Mouse (Mus musculus) limb, embryonic 11.5 days (tissue): ENCODE measurements at regions not wholly inside any gene's neighbourhood (a gene's known extent, or its start where the extent isn't known, plus 50 kb on each side); places are given as distances from the start of the nearest gene placed in this dataset.
A peak's percentile ranks its signal among the peaks of the same experiment; 100 is the strongest.

Experiments
- ATAC-seq: fragments of 200-750 bp; cut with Nextera tagmentation; 2 replicates; pipeline ENCODE4 v1.8.0; 2017; ENCODE audit warnings: low read depth; ENCODE audit not compliant: insufficient number of reproducible peaks, low FRiP score, low TSS enrichment
- DNase-seq: peaks from one replicate; pipeline ENCODE4 v3.0.0-alpha.2; 2015; ENCODE audit warnings: low spot score
- H3K27ac ChIP-seq: fragments of 300-500 bp; sonication (generic); replicated peaks from 2 replicates; pipeline ENCODE4 v1.5.1; 2014; ENCODE audit warnings: low read depth, mild to moderate bottlenecking, low read length
- H3K27me3 ChIP-seq: fragments of 300-500 bp; sonication (generic); 2 replicates; pipeline ENCODE4 v1.6.1; 2014; ENCODE audit warnings: mild to moderate bottlenecking, low read length, mixed read lengths; ENCODE audit not compliant: control insufficient read depth, insufficient read depth
- H3K36me3 ChIP-seq: fragments of 300-500 bp; sonication (generic); 2 replicates; pipeline ENCODE4 v1.6.1; 2014; ENCODE audit warnings: mild to moderate bottlenecking, low read length, moderate library complexity, mixed read lengths; ENCODE audit not compliant: control insufficient read depth, insufficient read depth
- H3K4me1 ChIP-seq: fragments of 300-500 bp; sonication (generic); 2 replicates; pipeline ENCODE4 v1.6.1; 2014; ENCODE audit warnings: low read length, mixed read lengths; ENCODE audit not compliant: control insufficient read depth, insufficient read depth
- H3K4me2 ChIP-seq: fragments of 300-500 bp; sonication (generic); 2 replicates; pipeline ENCODE4 v1.6.1; 2014; ENCODE audit warnings: low read depth, mild to moderate bottlenecking, moderate library complexity; ENCODE audit not compliant: severe bottlenecking
- H3K4me3 ChIP-seq: fragments of 300-500 bp; sonication (generic); 2 replicates; pipeline ENCODE4 v1.5.1; 2014; ENCODE audit warnings: low read depth, low read length
- H3K9ac ChIP-seq: fragments of 300-500 bp; sonication (generic); 2 replicates; pipeline ENCODE4 v1.6.1; 2014; ENCODE audit warnings: mild to moderate bottlenecking, low read length
- H3K9me3 ChIP-seq: fragments of 300-500 bp; sonication (generic); 2 replicates; pipeline ENCODE4 v1.6.1; 2016; ENCODE audit warnings: low read length; ENCODE audit not compliant: control insufficient read depth
- WGBS: fragments of 180-500 bp; shearing (Covaris S2); extraction: QIAGEN DNeasy Blood & Tissue Kit; methylation state at CpG from one replicate; pipeline ENCODE4 v1.1.7; 2014; 5-methylcytosine and 5-hydroxymethylcytosine counted together

DNA sequence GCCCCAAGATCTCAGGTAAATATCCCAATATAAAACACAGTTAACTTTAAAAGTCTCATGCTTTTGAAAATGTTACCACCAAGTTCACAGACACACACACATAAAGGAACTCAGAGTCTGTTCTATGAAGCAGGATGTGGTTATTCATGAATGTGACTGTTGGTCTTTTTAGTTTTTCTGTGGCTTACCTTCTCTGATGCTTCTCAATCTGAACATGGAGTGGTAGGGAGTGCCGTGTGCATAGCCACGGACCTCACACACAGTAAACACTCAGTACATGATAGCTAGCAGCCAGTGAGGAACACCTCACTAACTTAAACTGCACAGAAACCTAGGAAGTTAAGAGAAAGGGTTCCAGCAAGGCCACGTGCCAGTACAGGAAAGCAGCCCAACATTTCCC is 186.3 kb upstream of the Mvb12b start:
- Histone ChIP-seq H3K27me3 (no peaks in the 10 kb centered on the region), H3K9me3 (no peaks in the 10 kb centered on the region; the same call in 1 of the 2 replicates), H3K4me3 (no peak overlapping the region), H3K36me3 (no peaks in the 10 kb centered on the region), H3K9ac (no peak overlapping the region), H3K4me1 (no peaks in the 10 kb centered on the region), H3K4me2 (no peak overlapping the region), H3K27ac (no peak overlapping the region)
- no peak for DNase-seq
- no peak for ATAC-seq
- 78% methylated on average over 3 of the region's 3 CpGs for WGBS

DNA sequence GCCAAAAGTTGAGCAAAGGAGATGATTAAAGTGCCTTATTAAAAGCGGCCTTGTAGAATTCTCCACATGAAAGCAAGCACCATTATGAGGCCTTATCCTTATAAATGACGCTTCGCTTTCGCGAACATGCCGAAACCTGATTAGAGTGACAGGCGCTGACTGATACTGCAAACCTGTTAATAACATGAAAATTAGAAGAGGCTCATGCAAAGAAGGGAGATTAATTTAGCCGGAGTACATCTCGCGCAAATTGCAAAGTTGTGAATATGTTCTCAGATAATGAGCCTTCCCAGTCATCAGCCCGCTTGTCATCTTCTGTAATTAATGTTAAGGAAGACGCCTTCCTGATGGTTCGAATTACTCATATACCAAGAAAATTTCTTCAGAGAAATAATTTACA is 177.8 kb upstream of the Mvb12b start:
- 94% methylated on average over 13 of the region's 13 CpGs for WGBS
- ATAC-seq (no peak), DNase-seq (no peak)
- Histone ChIP-seq H3K27ac (no peak overlapping the region), H3K27me3 (no peaks in the 10 kb centered on the region), H3K36me3 (no peaks in the 10 kb centered on the region), H3K9me3 (no peaks in the 10 kb centered on the region; the same call in 1 of the 2 replicates), H3K4me2 (no peak overlapping the region), H3K9ac (no peak overlapping the region), H3K4me1 (no peaks in the 10 kb centered on the region), H3K4me3 (no peak overlapping the region)

DNA sequence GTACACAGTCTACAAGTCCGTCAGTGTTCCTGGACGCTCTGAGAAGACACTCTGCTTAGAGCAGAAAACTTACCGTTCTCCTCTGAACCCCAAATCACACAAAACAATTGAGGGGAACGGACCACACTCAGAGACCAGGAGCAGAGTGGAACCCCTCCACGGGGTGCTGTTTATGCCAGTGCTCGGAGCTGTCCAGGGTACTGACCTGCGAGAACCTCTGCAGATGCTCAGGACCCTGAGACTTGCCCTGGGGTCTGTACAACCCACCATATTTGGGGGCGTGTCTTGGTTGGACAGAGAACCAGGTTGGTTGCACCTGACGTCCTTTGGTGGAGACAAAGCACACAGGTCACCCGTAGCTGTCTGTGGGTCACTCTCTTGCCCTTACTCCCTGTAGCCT is 177.3 kb upstream of the Mvb12b start:
- Histone ChIP-seq H3K4me2 (no peak overlapping the region), H3K27ac (no peak overlapping the region), H3K4me3 (no peak overlapping the region), H3K9ac (no peak overlapping the region), H3K27me3 (no peaks in the 10 kb centered on the region), H3K36me3 (no peaks in the 10 kb centered on the region), H3K9me3 (no peaks in the 10 kb centered on the region; the same call in 1 of the 2 replicates), H3K4me1 (no peaks in the 10 kb centered on the region)
- peak; percentile 88 for DNase-seq
- WGBS: 49% methylated on average over 10 of the region's 10 CpGs
- ATAC-seq: no peak

DNA sequence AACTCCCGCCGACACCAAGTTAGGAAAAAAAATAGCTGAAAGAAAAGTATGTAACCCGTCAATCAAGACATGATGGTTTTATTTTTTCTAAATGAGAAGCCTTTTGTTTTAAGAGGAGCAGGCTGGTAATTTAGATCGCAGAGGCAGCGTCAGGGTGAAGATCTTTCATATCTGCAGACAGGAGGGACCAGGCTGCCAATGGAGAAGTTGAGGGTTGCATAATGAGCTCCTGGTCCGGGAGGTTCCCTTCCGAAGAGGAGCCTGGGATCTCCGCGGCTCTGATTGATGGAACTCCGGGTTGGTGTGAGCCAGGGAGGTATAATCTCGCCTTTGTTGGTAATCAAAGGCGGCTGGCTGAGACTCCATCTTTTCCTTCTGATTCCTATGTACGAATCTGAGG is 168.8 kb upstream of the Mvb12b start:
- H3K27ac ChIP-seq: no peak overlapping the region
- no peak overlapping the region for H3K4me3 ChIP-seq
- no peak overlapping the region for H3K4me2 ChIP-seq
- H3K9me3 ChIP-seq: no peaks in the 10 kb centered on the region
- H3K9ac ChIP-seq: no peak overlapping the region
- no peaks in the 10 kb centered on the region for H3K4me1 ChIP-seq
- ATAC-seq (no peak), DNase-seq (no peak)
- 79% methylated on average over 13 of the region's 13 CpGs for WGBS
- H3K36me3 ChIP-seq: no peaks in the 10 kb centered on the region
- H3K27me3 ChIP-seq: no peaks in the 10 kb centered on the region

DNA sequence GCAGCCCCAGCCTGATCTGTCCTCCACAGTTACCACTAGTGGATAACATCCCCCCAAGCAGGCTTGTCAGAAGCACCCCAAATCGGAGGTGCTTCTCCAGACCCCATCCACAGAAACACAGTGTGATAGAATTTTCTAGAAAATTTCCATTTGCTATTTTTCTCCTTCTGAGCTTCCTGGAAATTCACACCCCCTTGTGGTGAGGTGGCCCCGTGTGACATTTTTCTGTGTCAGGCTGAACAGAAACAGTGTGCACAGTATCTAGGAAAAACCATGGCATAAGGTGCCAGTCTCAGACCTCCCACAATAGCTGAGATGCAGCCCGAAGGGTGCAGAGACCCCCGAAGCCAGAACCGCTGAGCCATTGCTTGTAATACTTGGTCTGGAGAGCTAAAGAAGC is 155.3 kb upstream of the Mvb12b start:
- 84% methylated on average over 5 of the region's 5 CpGs for WGBS
- H3K27me3 ChIP-seq: no peaks in the 10 kb centered on the region
- H3K36me3 ChIP-seq: no peaks in the 10 kb centered on the region
- DNase-seq: no peak
- H3K4me2 ChIP-seq: no peak overlapping the region
- ATAC-seq: no peak
- H3K4me3 ChIP-seq: no peak overlapping the region
- no peaks in the 10 kb centered on the region for H3K9me3 ChIP-seq
- H3K9ac ChIP-seq: no peak overlapping the region
- peaks cover 11% of the 10 kb centered on the region; the same call in 1 of the 2 replicates for H3K4me1 ChIP-seq
- H3K27ac ChIP-seq: no peak overlapping the region

DNA sequence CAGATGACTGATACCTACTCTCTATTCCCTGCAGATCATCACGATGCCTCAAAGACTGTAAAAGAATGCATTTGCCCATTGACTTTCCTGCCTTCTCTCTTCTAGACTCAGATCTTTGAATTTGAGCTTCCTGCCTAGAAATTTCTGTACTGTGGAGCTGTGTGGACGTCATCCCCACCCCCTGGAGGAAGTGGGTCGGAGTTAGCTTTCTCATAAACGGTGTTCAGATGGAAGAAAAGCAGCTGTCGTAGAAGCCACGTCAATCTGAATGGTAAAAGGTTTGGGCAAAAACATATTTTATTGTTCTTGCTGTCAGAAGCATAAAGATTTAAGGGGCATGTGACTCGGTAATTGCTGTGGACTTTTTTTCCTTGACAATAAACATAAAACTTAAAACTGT is 154.6 kb upstream of the Mvb12b start:
- 45% methylated on average over 7 of the region's 7 CpGs for WGBS
- no peaks in the 10 kb centered on the region for H3K27me3 ChIP-seq
- peaks cover 11% of the 10 kb centered on the region; the same call in 1 of the 2 replicates for H3K4me1 ChIP-seq
- DNase-seq (no peak), ATAC-seq (no peak)
- no peaks in the 10 kb centered on the region for H3K9me3 ChIP-seq
- H3K27ac ChIP-seq: no peak overlapping the region
- no peak overlapping the region for H3K4me2 ChIP-seq
- no peak overlapping the region for H3K9ac ChIP-seq
- no peaks in the 10 kb centered on the region for H3K36me3 ChIP-seq
- no peak overlapping the region for H3K4me3 ChIP-seq

DNA sequence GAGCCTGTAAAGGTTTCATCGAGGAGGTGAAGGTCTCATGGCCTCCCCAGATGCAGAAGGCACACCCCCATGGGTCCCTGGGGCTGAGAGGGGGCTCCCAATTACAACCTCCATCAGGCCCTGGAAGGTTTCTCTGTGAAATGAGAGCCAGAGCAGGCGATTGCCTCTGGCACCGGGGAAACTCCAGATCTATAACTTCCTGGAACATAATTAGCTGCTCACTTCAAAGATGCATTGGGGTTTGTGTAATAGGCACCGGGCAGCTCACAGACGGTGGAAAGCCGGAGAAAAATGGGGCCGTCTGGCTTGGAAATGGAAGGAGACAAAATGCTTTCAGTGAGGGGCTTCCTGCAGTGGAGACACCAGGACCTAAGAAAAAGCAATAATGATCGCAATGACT is 151.2 kb upstream of the Mvb12b start:
- DNase-seq: peak; percentile 34

DNA sequence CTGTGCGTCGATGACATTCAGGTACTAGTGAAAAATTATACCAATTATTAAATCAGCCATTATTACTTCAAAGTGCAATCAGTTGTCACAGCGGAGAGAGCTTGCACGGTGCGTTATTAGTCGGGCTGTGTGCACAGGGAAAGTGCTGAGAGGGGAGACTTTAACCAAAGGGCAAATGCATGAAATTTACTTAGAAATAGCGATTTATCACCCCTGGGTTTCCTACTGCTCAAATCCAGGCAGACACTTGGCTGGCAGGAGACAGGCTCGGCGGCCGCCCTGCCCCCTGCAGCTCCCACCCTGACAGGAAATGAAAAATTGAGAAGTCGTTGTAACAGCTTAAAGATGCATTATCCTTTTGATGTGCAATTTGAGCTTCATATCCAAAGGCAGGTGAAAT is 145.5 kb upstream of the Mvb12b start:
- Histone ChIP-seq H3K4me2 (no peak overlapping the region), H3K4me3 (no peak overlapping the region), H3K9ac (no peak overlapping the region), H3K27ac (no peak overlapping the region), H3K27me3 (no peaks in the 10 kb centered on the region), H3K36me3 (no peaks in the 10 kb centered on the region), H3K9me3 (no peaks in the 10 kb centered on the region), H3K4me1 (peaks cover 21% of the 10 kb centered on the region)
- DNase-seq (peak; percentile 35), ATAC-seq (no peak)
- WGBS: 30% methylated on average over 11 of the region's 11 CpGs

More for the DNA sequence above, 151.2 kb upstream of the Mvb12b start:
- H3K9me3 ChIP-seq: no peaks in the 10 kb centered on the region
- peaks cover 11% of the 10 kb centered on the region; the same call in 1 of the 2 replicates for H3K4me1 ChIP-seq
- no peak overlapping the region for H3K9ac ChIP-seq
- ATAC-seq: no peak
- H3K4me2 ChIP-seq: no peak overlapping the region
- H3K27me3 ChIP-seq: no peaks in the 10 kb centered on the region
- H3K27ac ChIP-seq: peak overlapping the region; percentile 1; the same call in 1 of the 2 replicates
- WGBS: 14% methylated on average over 8 of the region's 8 CpGs
- H3K4me3 ChIP-seq: no peak overlapping the region
- H3K36me3 ChIP-seq: no peaks in the 10 kb centered on the region

DNA sequence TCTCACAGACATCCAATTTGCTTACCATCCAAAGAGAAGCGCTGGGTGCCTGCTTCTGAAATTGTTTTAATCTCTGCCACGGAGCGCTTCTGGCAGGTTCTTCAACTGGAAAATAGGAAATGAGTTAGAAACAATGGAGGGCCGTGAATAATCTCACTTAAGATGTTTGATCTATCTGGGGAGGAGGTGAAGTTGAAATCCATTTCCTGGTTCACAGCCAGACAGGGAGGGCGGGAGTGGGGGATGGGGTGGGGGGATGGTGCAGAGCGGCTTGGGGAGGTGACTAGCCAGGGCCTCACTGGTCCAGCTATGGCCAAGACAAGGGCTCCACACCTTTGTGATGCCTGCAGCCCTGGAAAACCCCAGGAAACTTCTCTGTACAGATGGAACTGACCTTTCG is 143.7 kb upstream of the Mvb12b start:
- H3K9me3 ChIP-seq: no peaks in the 10 kb centered on the region
- peaks cover 34% of the 10 kb centered on the region for H3K4me1 ChIP-seq
- no peak overlapping the region for H3K4me3 ChIP-seq
- ATAC-seq: no peak
- H3K36me3 ChIP-seq: no peaks in the 10 kb centered on the region
- H3K9ac ChIP-seq: no peak overlapping the region
- H3K27ac ChIP-seq: no peak overlapping the region
- DNase-seq: no peak
- H3K27me3 ChIP-seq: no peaks in the 10 kb centered on the region
- 27% methylated on average over 7 of the region's 7 CpGs for WGBS
- no peak overlapping the region for H3K4me2 ChIP-seq
